Mouse (Mus musculus): Measurements from ENCODE around the gene Sdc4. TPM values are rescaled to one million over a fixed set of nuclear protein-coding genes. Genes with fewer than 3 reads are reported as not detected.

The Sdc4 gene
- polyA plus RNA-seq, 1 experiment from 2014 or later, result 15.9 TPM

GRCm38 (mm10) chr2:164423464-164423863 lies 20.2 kb downstream of the Sdc4 start:
- DNase-seq (ENCODE audit: low spot score), result no peak
- no peak overlapping the region for H3K27ac ChIP-seq (ENCODE audit: low read depth, low read length)
- WGBS, result 90% methylated on average over 11 of the region's 11 CpGs

GRCm38 (mm10) chr2:164422675-164423393 lies 20.9 kb downstream of the Sdc4 start:
- Histone ChIP-seq H3K27ac (ENCODE audit: low read depth, low read length) (no peak overlapping the region), H3K27me3 (ENCODE audit: control insufficient read depth, insufficient read depth, low read length) (no peaks in the 10 kb centered on the region), H3K9ac (ENCODE audit: low read length) (no peak overlapping the region), H3K4me1 (replicated peaks; ENCODE audit: control insufficient read depth, insufficient read depth, low read length) (no peaks in the 10 kb centered on the region), H3K36me3 (ENCODE audit: control insufficient read depth, insufficient read depth, low read length) (no peaks in the 10 kb centered on the region), H3K4me2 (ENCODE audit: low read depth, low read length, severe bottlenecking) (no peak overlapping the region), H3K4me3 (ENCODE audit: low read depth, low read length) (no peak overlapping the region), H3K9me3 (ENCODE audit: control insufficient read depth, low read length) (no peaks in the 10 kb centered on the region)
- WGBS, result 91% methylated on average over 15 of the region's 15 CpGs
- no peak for ATAC-seq (replicated peaks; ENCODE audit: low FRiP score)
- DNase-seq (ENCODE audit: low spot score), result no peak

More at GRCm38 (mm10) chr2:164423464-164423863, 20.2 kb downstream of the Sdc4 start:
- H3K9ac ChIP-seq (ENCODE audit: low read length), result no peak overlapping the region
- H3K4me3 ChIP-seq (ENCODE audit: low read depth, low read length), result no peak overlapping the region
- H3K36me3 ChIP-seq (ENCODE audit: control insufficient read depth, insufficient read depth, low read length), result no peaks in the 10 kb centered on the region
- no peaks in the 10 kb centered on the region for H3K9me3 ChIP-seq (ENCODE audit: control insufficient read depth, low read length)
- no peak overlapping the region for H3K4me2 ChIP-seq (ENCODE audit: low read depth, low read length, severe bottlenecking)
- ATAC-seq (replicated peaks; ENCODE audit: low FRiP score), result no peak
- H3K4me1 ChIP-seq (replicated peaks; ENCODE audit: control insufficient read depth, insufficient read depth, low read length), result no peaks in the 10 kb centered on the region
- H3K27me3 ChIP-seq (ENCODE audit: control insufficient read depth, insufficient read depth, low read length), result no peaks in the 10 kb centered on the region

DNA sequence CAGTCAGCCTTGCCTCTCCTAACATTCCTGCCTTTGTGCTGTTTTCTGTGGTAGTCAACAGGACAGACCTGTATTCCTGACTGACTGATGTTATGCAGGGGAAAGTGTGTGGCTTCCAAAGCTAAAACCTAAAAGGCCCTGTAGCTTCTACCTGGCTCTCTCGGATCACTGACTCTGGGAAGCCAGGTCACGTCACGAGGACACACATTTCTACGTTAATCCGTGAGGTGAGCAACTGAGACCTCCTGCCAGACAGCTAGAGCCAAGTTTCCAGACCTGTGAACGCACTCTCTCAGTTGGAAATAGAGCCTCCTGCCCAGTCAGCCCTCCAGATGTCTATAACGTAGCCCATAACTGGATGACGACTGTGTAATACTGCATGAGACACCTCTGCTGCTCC lies 21.7 kb downstream of the Sdc4 start:
- no peaks in the 10 kb centered on the region for H3K9me3 ChIP-seq (ENCODE audit: control insufficient read depth, low read length)
- DNase-seq (ENCODE audit: low spot score), result no peak
- WGBS, result 90% methylated on average over 8 of the region's 8 CpGs
- H3K27ac ChIP-seq (ENCODE audit: low read depth, low read length), result no peak overlapping the region
- no peak for ATAC-seq (replicated peaks; ENCODE audit: low FRiP score)
- no peak overlapping the region for H3K4me2 ChIP-seq (ENCODE audit: low read depth, low read length, severe bottlenecking)
- H3K4me1 ChIP-seq (replicated peaks; ENCODE audit: control insufficient read depth, insufficient read depth, low read length), result no peaks in the 10 kb centered on the region
- H3K36me3 ChIP-seq (ENCODE audit: control insufficient read depth, insufficient read depth, low read length), result no peaks in the 10 kb centered on the region
- no peak overlapping the region for H3K9ac ChIP-seq (ENCODE audit: low read length)
- no peak overlapping the region for H3K4me3 ChIP-seq (ENCODE audit: low read depth, low read length)
- H3K27me3 ChIP-seq (ENCODE audit: control insufficient read depth, insufficient read depth, low read length), result no peaks in the 10 kb centered on the region

DNA sequence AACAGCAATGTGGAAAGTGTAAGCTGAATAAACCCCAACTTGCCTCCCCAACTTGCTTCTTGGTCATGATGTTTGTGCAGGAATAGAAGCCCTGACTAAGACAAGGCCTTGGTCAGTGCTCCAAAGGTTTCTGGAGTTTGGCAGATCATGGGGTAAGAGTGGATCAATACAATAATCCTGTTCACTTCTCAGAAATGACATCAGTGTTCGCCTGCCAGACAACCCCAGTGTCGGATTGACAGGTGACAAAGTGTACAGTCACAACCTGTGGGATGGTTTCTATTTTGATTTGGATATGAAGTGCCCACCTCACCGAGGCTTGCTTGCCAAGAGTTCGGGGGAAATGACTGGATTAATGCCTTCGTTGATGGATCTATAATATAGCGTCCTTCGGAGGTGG lies 22.4 kb downstream of the Sdc4 start:
- ATAC-seq (replicated peaks; ENCODE audit: low FRiP score), result no peak
- Histone ChIP-seq H3K27ac (ENCODE audit: low read depth, low read length) (no peak overlapping the region), H3K4me3 (ENCODE audit: low read depth, low read length) (no peak overlapping the region), H3K4me1 (replicated peaks; ENCODE audit: control insufficient read depth, insufficient read depth, low read length) (no peaks in the 10 kb centered on the region), H3K4me2 (ENCODE audit: low read depth, low read length, severe bottlenecking) (no peak overlapping the region), H3K9ac (ENCODE audit: low read length) (no peak overlapping the region), H3K27me3 (ENCODE audit: control insufficient read depth, insufficient read depth, low read length) (no peaks in the 10 kb centered on the region), H3K36me3 (ENCODE audit: control insufficient read depth, insufficient read depth, low read length) (no peaks in the 10 kb centered on the region), H3K9me3 (ENCODE audit: control insufficient read depth, low read length) (no peaks in the 10 kb centered on the region)
- DNase-seq (ENCODE audit: low spot score), result no peak
- WGBS, result 89% methylated on average over 7 of the region's 7 CpGs

DNA sequence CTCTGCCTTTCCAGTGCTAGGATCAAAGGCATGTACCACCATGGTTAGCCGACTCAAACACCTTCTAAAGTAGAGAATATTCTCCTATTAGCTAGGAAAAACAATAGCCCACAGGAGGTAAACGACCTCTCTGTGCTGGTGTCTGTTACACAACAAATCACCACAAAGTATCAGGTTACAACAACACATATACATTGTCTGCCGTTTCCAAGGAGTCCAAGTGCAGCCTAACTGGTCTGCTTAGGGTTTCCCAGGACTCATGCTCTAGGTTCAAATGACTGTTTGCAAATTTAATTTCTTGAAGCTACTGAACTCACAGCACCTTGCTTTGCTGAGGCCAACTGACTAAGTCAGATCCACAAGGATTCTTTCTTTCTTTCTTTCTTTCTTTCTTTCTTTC lies 24.2 kb downstream of the Sdc4 start:
- Histone ChIP-seq H3K9ac (ENCODE audit: low read length) (no peak overlapping the region), H3K27ac (ENCODE audit: low read depth, low read length) (no peak overlapping the region), H3K36me3 (ENCODE audit: control insufficient read depth, insufficient read depth, low read length) (no peaks in the 10 kb centered on the region), H3K4me1 (replicated peaks; ENCODE audit: control insufficient read depth, insufficient read depth, low read length) (no peaks in the 10 kb centered on the region), H3K4me3 (ENCODE audit: low read depth, low read length) (no peak overlapping the region), H3K4me2 (ENCODE audit: low read depth, low read length, severe bottlenecking) (no peak overlapping the region), H3K27me3 (ENCODE audit: control insufficient read depth, insufficient read depth, low read length) (no peaks in the 10 kb centered on the region), H3K9me3 (ENCODE audit: control insufficient read depth, low read length) (no peaks in the 10 kb centered on the region)
- 10% methylated on average over 3 of the region's 3 CpGs for WGBS
- no peak for ATAC-seq (replicated peaks; ENCODE audit: low FRiP score)
- DNase-seq (ENCODE audit: low spot score), result no peak

DNA sequence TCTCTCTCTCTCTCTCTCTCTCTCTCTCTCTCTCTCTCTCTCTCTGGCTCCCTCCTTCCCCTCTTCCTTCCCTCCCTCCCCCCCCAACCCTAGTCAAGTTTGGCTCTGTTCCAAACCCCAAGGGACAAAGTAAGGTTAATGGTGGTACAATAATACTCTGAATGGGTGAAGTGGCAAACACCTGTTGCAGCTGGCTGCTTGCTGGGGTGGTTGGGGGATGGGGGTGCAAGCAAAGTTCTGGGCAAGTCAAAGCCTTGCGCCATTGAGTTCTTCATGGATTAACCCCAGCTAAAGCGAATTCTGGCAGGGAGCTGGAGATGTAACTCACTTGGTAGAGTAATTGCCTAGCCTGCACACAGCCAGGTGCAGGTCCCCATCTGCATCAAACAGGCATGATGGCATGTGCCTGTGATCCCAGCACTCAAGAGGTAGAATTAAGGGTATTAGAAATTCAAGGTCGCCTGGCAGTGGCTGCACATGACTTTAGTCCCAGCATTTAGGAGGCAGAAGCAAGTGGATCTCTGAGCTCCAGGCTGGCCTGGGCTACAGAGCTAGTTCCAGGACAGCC lies 25.3 kb downstream of the Sdc4 start:
- Histone ChIP-seq H3K27ac (ENCODE audit: low read depth, low read length) (no peak overlapping the region), H3K4me1 (replicated peaks; ENCODE audit: control insufficient read depth, insufficient read depth, low read length) (no peaks in the 10 kb centered on the region), H3K9me3 (ENCODE audit: control insufficient read depth, low read length) (no peaks in the 10 kb centered on the region), H3K36me3 (ENCODE audit: control insufficient read depth, insufficient read depth, low read length) (no peaks in the 10 kb centered on the region), H3K9ac (ENCODE audit: low read length) (no peak overlapping the region), H3K4me3 (ENCODE audit: low read depth, low read length) (no peak overlapping the region), H3K4me2 (ENCODE audit: low read depth, low read length, severe bottlenecking) (no peak overlapping the region), H3K27me3 (ENCODE audit: control insufficient read depth, insufficient read depth, low read length) (no peaks in the 10 kb centered on the region; the same call in 1 of the 2 replicates)
- WGBS, result 34% methylated on average over 3 of the region's 3 CpGs
- no peak for DNase-seq (ENCODE audit: low spot score)
- no peak for ATAC-seq (replicated peaks; ENCODE audit: low FRiP score)

DNA sequence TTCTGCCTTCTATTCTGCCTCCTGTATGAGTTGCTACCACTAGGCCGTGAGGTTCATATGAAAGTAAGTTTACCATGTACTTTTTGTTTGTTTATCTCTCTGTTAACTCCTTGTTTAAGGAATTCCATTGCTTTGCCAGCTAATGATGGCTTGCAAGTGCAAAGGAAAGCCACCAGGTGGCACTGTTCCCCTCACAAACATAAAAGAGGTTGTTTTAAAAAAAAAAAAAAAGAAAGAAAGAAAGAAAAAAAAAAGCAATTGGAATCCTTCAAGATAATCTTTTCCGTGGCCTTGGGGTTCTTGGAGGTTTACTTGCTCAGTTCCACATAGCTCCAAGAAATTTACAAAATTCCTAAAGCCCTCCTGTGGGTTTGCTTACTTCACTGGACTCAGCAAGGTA lies 26.5 kb downstream of the Sdc4 start:
- Histone ChIP-seq H3K4me3 (ENCODE audit: low read depth, low read length) (no peak overlapping the region), H3K4me1 (replicated peaks; ENCODE audit: control insufficient read depth, insufficient read depth, low read length) (no peaks in the 10 kb centered on the region), H3K9me3 (ENCODE audit: control insufficient read depth, low read length) (no peaks in the 10 kb centered on the region), H3K36me3 (ENCODE audit: control insufficient read depth, insufficient read depth, low read length) (no peaks in the 10 kb centered on the region), H3K27ac (ENCODE audit: low read depth, low read length) (no peak overlapping the region), H3K9ac (ENCODE audit: low read length) (no peak overlapping the region), H3K27me3 (ENCODE audit: control insufficient read depth, insufficient read depth, low read length) (no peaks in the 10 kb centered on the region; the same call in 1 of the 2 replicates), H3K4me2 (ENCODE audit: low read depth, low read length, severe bottlenecking) (no peak overlapping the region)
- WGBS, result 2% methylated on average over 2 of the region's 2 CpGs
- no peak for DNase-seq (ENCODE audit: low spot score)
- no peak for ATAC-seq (replicated peaks; ENCODE audit: low FRiP score)

DNA sequence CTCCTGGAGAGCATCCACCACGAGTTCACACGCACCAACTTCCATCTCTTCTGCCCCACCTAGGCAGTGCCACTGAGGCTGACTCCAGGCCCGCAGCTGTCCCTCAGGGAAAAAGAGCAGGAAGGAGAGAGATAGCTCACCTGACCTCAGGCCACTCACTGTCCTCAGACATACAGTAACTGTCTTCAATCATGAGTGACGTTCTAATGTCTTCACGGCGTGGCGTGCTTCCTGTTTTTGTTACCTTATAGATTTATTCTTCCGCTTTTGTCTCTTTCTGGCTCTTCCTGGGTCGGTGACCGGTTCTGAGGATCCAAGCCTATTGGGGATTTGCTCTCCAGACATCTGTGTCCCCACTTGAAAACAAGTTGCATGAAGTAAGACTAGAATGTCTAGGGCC lies 29.1 kb downstream of the Sdc4 start:
- H3K27me3 ChIP-seq (ENCODE audit: control insufficient read depth, insufficient read depth, low read length), result peaks cover 3% of the 10 kb centered on the region
- WGBS, result 70% methylated on average over 10 of the region's 10 CpGs
- H3K4me2 ChIP-seq (ENCODE audit: low read depth, low read length, severe bottlenecking), result peak overlapping the region; percentile 32
- H3K9ac ChIP-seq (ENCODE audit: low read length), result 0 out of 2 replicates have a peak overlapping the region, but pooled peaks have one; percentile 29
- DNase-seq (ENCODE audit: low spot score), result no peak
- H3K4me1 ChIP-seq (replicated peaks; ENCODE audit: control insufficient read depth, insufficient read depth, low read length), result no peaks in the 10 kb centered on the region
- H3K36me3 ChIP-seq (ENCODE audit: control insufficient read depth, insufficient read depth, low read length), result no peaks in the 10 kb centered on the region
- H3K4me3 ChIP-seq (ENCODE audit: low read depth, low read length), result no peak overlapping the region
- no peaks in the 10 kb centered on the region for H3K9me3 ChIP-seq (ENCODE audit: control insufficient read depth, low read length)
- no peak for ATAC-seq (replicated peaks; ENCODE audit: low FRiP score)
- no peak overlapping the region for H3K27ac ChIP-seq (ENCODE audit: low read depth, low read length)

GRCm38 (mm10) chr2:164414167-164414566 lies 29.5 kb downstream of the Sdc4 start:
- DNase-seq (ENCODE audit: low spot score) (no peak), ATAC-seq (replicated peaks; ENCODE audit: low FRiP score) (no peak)
- Histone ChIP-seq H3K36me3 (ENCODE audit: control insufficient read depth, insufficient read depth, low read length) (no peaks in the 10 kb centered on the region), H3K9me3 (ENCODE audit: control insufficient read depth, low read length) (no peaks in the 10 kb centered on the region), H3K4me1 (replicated peaks; ENCODE audit: control insufficient read depth, insufficient read depth, low read length) (no peaks in the 10 kb centered on the region), H3K4me3 (ENCODE audit: low read depth, low read length) (no peak overlapping the region), H3K27me3 (ENCODE audit: control insufficient read depth, insufficient read depth, low read length) (peaks cover 5% of the 10 kb centered on the region), H3K4me2 (ENCODE audit: low read depth, low read length, severe bottlenecking) (peak overlapping the region; percentile 32), H3K9ac (ENCODE audit: low read length) (0 out of 2 replicates have a peak overlapping the region, but pooled peaks have one; percentile 29), H3K27ac (ENCODE audit: low read depth, low read length) (no peak overlapping the region)
- WGBS, result 26% methylated on average over 28 of the region's 28 CpGs
